Mouse (Mus musculus): Measurements from ENCODE around the gene Llgl2.
A peak's percentile ranks its signal among the peaks of the same experiment; 100 is the strongest.

GRCm38 (mm10) chr11:115841044-115841443 lies 17.2 kb downstream of the Llgl2 start:
- TF ChIP-seq CTCF (conservative IDR thresholded peaks at IDR 0.05 in 1 of 2, IDR thresholded peaks at IDR 0.05 in 1 of 2; ENCODE audit: low read depth in 2 of 2, low read length in 2 of 2) (peak; percentile 35 to 38; a peak in 1 of 4 replicates), PAX5 (IDR thresholded peaks at IDR 0.05; ENCODE audit: low read length) (no peak), SIN3A (IDR thresholded peaks at IDR 0.05; ENCODE audit: low read length) (no peak), POLR2A (IDR thresholded peaks at IDR 0.05; ENCODE audit: low read depth, low read length) (no peak), MXI1 (IDR thresholded peaks at IDR 0.05; ENCODE audit: low read depth, low read length) (no peak), ELF1 (IDR thresholded peaks at IDR 0.05; ENCODE audit: low read depth, low read length) (no peak), UBTF (IDR thresholded peaks at IDR 0.05; ENCODE audit: low read depth, low read length) (no peak), TCF12 (IDR thresholded peaks at IDR 0.05; ENCODE audit: low read depth, low read length) (no peak), EP300 (IDR thresholded peaks at IDR 0.05; ENCODE audit: low read length) (no peak), ZKSCAN1 (IDR thresholded peaks at IDR 0.05; ENCODE audit: borderline replicate concordance, low read depth, low read length) (no peak)
